Mouse (Mus musculus): ENCODE results near the gene Txnrd3. TPM values are rescaled to one million over a fixed set of nuclear protein-coding genes. Genes with fewer than 3 reads are reported as not detected.

The Txnrd3 gene
- total RNA-seq, 2 experiments from 2014 or later, result 3.7 to 4.0 TPM

GRCm38 (mm10) chr6:89651770-89652169 lies 8.0 kb downstream of the Txnrd3 start:
- DNase-seq (ENCODE audit: low spot score in 2 of 2), result no peak

DNA sequence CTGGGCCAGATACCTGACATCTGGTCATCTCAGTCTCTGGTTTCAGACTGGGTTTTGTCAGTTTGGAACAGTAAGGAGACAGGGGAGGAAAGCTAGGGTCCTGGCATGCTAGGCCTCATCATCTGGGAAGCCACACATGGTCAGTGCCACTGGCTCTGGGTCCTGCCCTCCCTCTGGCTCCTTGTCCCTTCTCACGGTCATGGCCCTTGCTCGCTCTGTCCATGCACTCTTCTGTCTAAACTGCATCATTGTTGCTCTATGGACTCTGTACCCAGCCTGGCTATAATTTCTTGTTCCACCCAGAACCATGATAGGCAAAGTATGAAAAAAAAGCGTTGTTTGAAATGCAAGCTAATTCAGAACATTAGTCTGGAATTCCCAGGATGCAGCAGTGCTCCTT lies 11.2 kb downstream of the Txnrd3 start:
- DNase-seq (ENCODE audit: low spot score in 2 of 2), result no peak

DNA sequence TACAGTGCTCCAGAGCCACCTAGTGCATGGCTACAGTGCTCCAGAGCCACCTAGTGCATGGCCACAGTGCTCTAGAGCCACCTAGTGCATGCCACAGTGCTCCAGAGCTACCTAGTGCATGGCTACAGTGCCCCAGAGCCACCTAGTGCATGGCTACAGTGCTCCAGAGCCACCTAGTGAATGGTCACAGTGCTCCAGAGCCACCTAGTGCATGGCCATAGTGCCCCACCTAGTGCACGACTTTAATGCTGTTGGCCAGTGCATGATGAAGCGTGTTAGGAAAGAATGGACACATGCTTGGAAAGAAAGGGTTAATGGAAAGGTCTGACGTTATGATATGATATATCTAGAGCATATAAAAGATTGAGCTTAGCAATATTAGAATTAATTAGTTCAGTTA lies 14.6 kb downstream of the Txnrd3 start:
- DNase-seq (ENCODE audit: low spot score in 2 of 2), result no peak

DNA sequence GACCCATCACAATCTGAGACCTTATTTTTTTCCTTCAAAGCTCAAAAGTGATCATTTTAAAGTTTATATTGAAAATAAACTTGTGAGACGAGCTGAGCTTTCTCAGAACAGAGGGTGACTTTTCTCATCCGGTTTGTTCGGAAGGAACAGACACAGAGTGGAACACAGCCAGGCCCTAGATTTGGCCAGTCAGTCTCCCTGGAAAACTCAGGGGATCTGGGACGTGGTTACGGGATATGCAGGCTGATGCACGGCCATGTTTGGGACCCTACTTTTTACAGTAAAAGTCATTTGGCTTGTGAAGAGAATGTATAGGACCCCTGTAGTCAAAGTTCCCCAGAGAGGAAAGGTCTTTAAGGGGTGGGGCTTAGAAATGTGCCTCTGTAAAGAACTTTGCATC lies 15.1 kb downstream of the Txnrd3 start:
- DNase-seq (ENCODE audit: low spot score in 2 of 2), result no peak

DNA sequence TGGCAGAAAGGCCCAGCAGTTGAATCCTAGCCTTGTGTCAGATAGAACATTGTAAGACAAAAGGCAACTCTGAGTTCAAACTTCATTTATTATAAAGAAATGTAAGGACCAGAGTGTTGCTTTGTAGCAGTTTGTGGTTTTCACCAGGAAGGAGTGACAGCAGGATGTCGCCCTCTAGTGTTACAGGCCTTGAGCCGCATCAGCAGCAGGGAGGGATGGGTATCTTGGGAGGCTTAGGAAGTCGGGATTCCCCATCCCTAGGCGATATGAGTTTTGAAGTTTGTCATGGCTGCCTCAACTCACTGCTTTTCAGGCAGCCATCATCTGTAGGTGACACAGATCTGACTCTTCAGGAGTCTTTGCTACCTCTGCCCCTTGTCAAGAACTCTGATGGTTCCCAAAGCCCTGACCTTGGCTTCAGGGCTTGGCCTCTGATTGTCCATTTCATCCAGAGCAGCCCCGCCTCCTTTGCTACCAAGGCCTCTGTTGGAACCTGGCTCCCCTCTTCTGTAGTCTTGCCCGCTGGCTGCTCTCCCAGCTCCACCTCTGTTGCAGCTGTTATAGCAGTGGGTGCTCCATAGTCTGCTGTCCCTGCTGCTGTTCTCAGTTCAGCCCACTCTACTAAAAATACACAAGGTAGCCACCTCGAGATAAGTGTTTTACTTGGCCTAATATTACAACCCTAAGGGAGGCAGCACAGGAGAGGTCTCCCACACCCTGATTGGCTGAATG lies 16.1 kb downstream of the Txnrd3 start:
- peak; percentile 43 to 68 for DNase-seq (ENCODE audit: low spot score in 2 of 2)

DNA sequence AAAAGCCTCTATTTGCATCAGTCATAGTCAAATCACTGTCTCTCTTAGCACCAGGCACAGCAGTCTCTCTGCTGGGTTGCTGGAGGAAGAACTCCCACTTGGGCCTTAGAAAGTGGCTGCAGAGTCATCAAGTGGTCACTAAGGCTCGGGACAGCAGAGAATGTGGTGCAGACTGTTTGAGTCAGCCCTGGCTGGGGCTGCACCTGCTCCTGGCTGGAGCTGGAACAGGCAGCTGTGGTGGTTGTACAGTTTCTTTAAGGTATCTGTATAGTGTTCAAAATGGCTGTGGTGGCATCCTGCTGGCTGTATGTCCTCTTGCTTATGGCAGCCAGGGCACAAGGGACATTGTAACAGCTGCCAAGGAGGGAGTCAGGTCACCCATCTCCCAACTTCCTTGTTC lies 16.7 kb downstream of the Txnrd3 start:
- DNase-seq (ENCODE audit: low spot score in 2 of 2), result no peak

DNA sequence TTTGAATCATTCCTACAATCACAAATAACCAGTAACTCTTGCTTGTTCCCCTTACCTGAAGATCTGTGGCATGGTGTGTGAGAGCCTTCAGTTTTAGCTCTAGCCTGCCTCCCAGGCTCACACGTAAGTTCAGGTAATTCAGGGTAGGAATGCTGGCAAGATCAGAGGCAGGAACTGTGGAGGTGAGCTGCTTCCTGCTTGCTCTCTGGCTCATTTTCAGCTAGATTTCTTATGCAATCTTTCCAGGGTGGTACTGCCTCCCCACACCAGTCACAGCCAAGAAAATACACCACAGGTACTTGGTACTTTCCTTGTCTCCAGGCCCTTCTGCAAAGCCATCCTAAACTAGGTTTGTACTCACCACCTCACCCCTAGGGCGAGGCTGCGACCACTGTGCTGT lies 18.7 kb downstream of the Txnrd3 start:
- DNase-seq (ENCODE audit: low spot score in 2 of 2), result no peak

- no peak for DNase-seq (ENCODE audit: low spot score in 2 of 2)
Measured at GRCm38 (mm10) chr6:89665155-89665554, 21.4 kb downstream of the Txnrd3 start.

- no peak for DNase-seq (ENCODE audit: low spot score in 2 of 2)
Measured at GRCm38 (mm10) chr6:89665667-89666066, 21.9 kb downstream of the Txnrd3 start.

DNA sequence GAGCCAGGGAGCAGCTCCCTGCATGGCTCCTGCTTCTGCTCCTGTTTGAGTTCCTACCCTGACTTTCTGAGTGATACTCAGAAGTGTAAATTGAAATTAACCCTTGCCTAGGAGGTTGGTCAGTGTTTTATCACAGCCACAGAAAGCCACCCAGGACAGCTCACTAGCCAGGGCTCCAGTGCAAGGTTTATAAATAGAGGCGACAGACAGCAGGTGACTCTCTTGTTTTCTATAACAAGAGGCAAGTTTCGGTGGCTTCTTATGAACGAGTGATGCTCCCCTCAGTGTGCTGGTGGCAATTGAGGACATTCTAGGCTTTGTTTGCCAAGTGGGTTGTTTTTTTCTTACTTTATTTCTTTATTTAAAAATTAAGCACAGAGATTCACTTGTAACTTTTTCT lies 23.2 kb downstream of the Txnrd3 start:
- DNase-seq (ENCODE audit: low spot score in 2 of 2), result no peak

DNA sequence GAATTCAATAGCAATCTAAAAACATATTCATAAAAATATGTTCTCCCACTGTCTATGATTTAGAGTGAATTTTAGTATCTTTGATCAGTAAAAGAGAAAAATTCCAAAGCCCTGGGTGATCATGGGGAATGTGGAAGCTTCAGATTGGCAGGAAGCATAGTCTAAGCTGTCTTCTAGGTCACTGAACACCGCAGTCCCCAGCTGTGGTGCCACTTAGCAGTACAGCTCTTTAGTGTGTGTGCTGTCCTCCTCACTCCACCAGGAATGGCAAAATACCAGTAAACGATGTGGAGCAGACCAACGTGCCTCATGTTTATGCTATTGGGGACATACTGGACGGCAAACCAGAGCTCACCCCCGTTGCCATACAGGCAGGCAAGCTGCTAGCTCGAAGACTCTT lies 25.8 kb downstream of the Txnrd3 start:
- DNase-seq (ENCODE audit: low spot score in 2 of 2), result no peak

- peak in 1 of 2 experiments; percentile 0 for DNase-seq (ENCODE audit: low spot score in 2 of 2)
Measured at GRCm38 (mm10) chr6:89671431-89671830, 27.6 kb downstream of the Txnrd3 start.

DNA sequence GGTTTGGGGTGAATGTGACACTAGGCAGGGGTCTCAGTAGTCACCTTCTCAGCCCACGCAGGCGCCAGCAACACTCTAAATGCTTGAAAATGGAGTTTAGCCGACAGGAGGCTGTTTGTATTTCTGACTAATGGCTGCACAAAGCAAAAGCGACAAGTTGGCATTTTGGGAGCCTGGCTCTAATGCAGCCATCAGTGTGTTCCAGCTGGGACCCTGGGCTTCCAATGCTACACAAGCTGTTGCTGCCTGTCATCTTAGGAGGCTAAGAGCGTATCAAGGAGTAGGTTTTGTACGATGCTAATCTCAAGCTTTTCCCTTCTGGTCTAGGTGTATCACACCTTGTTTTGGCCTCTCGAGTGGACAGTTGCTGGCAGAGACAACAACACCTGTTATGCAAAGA lies 28.9 kb downstream of the Txnrd3 start:
- peak; percentile 59 to 78 for DNase-seq (ENCODE audit: low spot score in 2 of 2)

GRCm38 (mm10) chr6:89673135-89673780 lies 29.5 kb downstream of the Txnrd3 start:
- DNase-seq (ENCODE audit: low spot score in 2 of 2), result no peak

DNA sequence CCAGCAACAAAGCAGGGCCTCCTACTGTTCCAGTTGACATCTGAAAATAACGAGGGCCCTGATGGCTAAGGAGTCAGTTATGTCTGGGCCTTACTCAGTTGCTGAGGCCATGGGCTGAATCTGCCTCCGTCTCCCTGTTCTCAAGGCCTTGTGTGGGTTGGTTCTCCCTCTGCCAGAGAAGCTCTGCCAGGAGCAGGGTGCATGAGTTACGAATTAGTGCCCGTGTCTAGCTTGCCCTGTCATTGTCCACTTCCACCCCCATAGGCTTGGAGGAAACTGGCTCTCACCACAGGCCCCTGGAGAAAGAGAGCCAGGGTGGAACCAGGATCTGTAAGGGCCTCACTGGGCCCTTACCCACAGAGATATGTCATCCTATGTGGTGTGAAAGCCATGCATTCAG lies 34.7 kb downstream of the Txnrd3 start:
- DNase-seq (ENCODE audit: low spot score in 2 of 2), result no peak

- DNase-seq (ENCODE audit: low spot score in 2 of 2), result peak; percentile 56 to 84
Measured at GRCm38 (mm10) chr6:89679291-89679835, 35.6 kb downstream of the Txnrd3 start.

DNA sequence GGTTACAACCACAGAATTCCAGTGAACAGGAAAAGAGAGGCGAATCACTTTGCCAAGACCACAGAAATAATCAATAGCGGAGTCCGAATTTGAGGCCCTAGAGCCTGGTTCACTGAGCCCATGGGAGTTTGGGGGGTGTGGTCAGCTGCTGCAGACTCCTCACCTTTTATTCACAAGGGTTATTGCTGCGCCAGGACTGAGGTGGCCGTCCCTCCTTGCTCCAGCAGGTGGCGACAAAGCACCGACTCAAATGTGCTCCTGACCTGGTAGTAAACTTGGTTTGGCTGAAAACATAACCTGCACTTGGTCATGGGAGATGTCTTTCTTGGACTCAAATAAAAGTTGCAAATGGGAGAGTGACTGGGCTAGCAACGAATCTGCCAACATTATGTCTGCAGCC lies 36.4 kb downstream of the Txnrd3 start:
- DNase-seq (ENCODE audit: low spot score in 2 of 2), result peak; percentile 61 to 86

GRCm38 (mm10) chr6:89684231-89684630 lies 40.4 kb downstream of the Txnrd3 start:
- no peak for DNase-seq (ENCODE audit: low spot score in 2 of 2)

DNA sequence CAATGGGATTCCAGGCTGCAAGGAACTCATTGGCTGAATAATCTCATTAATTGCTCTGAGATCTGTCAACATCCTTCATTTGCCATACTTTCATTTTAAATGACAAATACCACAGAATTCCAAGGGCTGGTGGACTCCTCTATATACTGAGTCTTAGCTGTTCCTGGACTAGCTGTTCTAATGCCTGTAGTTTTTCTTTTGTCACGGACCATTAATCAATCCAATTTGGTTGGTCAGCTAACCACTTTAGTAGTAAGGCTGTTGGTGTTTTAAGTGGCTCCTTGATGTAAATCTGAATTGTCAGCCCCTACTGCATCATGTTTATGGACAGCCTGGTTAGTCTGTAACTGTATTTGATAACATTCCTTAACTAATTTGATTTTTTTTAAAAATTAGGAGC lies 43.3 kb downstream of the Txnrd3 start:
- DNase-seq (ENCODE audit: low spot score in 2 of 2), result no peak

GRCm38 (mm10) chr6:89706624-89707023 lies 62.8 kb downstream of the Txnrd3 start:
- no peak for DNase-seq (ENCODE audit: low spot score in 2 of 2)

- no peak for DNase-seq (ENCODE audit: low spot score in 2 of 2)
Measured at GRCm38 (mm10) chr6:89707240-89707639, 63.5 kb downstream of the Txnrd3 start, which contains the start of gene Vmn1r40. TSS of gene Vmn1r40 (plus strand) at chr6:89707540.

DNA sequence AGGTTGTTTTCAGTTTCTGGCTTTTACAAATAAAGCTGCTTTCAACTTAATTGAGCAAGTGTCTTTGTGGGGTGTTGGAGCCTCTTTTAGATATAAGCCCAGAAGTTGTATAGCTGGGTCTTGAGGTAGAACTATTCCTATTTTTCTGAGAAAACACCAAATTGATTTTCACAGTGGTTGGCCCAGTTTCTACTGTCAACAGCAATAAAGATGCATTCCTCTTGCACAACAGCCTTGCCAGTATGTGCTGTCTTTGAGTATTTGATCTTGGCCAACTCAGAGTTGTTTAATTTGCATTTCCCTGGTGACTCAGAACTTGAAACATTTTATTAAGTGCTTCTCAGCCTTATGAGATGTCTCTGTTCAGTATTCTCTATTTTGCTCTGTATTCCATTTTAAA lies 74.3 kb downstream of the Txnrd3 start:
- DNase-seq (ENCODE audit: low spot score in 2 of 2), result no peak

Measured in layer of hippocampus, adult 18-20 months (tissue).